Mouse (Mus musculus) embryonic fibroblast, embryonic 13.5 days (primary cell): ENCODE results near the gene Nr6a1.

Source experiments
- CTCF ChIP-seq: IDR thresholded peaks from 2 replicates; pipeline ENCODE4 v1.5.1; 2011; ENCODE audit warnings: mild to moderate bottlenecking, control low read depth, low read length, moderate library complexity, borderline replicate concordance; ENCODE audit not compliant: insufficient read depth
- POLR2A ChIP-seq: IDR thresholded peaks from 2 replicates; pipeline ENCODE4 v1.6.1; 2011; ENCODE audit warnings: low read depth, mild to moderate bottlenecking, control low read depth, low read length, moderate library complexity

- TF ChIP-seq CTCF (no peak), POLR2A (no peak)
Measured at GRCm38 (mm10) chr2:38880907-38881672, 46.4 kb downstream of the Nr6a1 start.
